Mouse (Mus musculus) splenic B cell, adult 2 months (primary cell): Measurements from ENCODE around the gene C1qtnf2.
A peak's percentile ranks its signal among the peaks of the same experiment; 100 is the strongest.

Source experiments
- DNase-seq: peaks from one replicate; pipeline ENCODE4 v3.0.0-alpha.2; 2011; ENCODE audit warnings: low read depth, low spot score
- H3K27me3 ChIP-seq: 2 replicates; pipeline ENCODE4 v1.6.1; 2012; ENCODE audit warnings: mild to moderate bottlenecking, low read length, moderate library complexity, mixed read lengths; ENCODE audit not compliant: control insufficient read depth, poor library complexity, insufficient read depth, severe bottlenecking
- H3K36me3 ChIP-seq: 2 replicates; pipeline ENCODE4 v1.6.1; 2012; ENCODE audit warnings: mild to moderate bottlenecking, low read length, moderate library complexity, mixed read lengths; ENCODE audit not compliant: control insufficient read depth, poor library complexity, insufficient read depth, severe bottlenecking

C1qtnf2 gene

DNA sequence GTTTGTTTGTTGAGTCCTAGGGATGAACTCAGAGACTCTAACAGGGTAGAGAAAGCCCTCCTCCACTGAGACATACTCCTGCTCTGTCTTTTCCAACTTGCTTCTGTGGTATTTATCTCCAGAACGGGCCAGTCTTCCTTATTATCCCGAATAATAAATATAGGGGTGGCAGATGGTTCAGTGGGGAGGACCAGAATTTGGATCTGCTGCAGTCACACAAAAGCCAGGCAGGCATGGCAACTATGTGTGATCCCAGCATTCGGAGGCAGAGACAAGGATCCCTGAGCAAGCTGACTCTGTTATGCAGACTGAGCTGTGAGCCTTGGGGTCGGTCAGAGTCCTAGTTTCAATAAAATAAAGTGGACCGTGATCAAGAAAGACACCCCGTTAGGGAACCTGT is 27.2 kb downstream of the C1qtnf2 start:
- H3K27me3 ChIP-seq, result no peaks in the 10 kb centered on the region
- H3K36me3 ChIP-seq, result no peaks in the 10 kb centered on the region
- no peak for DNase-seq

DNA sequence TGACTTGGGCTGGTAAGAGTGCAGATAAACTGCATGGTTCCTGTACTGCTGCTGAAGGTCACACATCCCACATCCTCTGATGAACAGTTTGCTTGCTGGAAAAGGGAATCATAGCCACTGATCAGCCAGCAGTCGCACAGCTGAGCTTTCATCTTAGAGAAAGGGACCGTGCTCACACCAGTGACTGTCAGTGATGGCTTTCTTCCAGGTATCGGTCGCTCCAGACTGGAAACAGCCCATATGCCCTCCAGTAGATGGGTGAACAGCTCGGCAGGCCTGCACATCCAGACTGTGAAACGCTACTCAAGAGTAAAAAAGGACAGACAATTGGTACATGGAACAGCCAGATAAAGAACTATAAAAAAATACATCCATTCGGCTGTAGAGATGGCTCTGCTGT is 31.1 kb downstream of the C1qtnf2 start:
- no peak for DNase-seq
- H3K36me3 ChIP-seq, result no peaks in the 10 kb centered on the region; the same call in 1 of the 2 replicates
- H3K27me3 ChIP-seq, result no peaks in the 10 kb centered on the region

DNA sequence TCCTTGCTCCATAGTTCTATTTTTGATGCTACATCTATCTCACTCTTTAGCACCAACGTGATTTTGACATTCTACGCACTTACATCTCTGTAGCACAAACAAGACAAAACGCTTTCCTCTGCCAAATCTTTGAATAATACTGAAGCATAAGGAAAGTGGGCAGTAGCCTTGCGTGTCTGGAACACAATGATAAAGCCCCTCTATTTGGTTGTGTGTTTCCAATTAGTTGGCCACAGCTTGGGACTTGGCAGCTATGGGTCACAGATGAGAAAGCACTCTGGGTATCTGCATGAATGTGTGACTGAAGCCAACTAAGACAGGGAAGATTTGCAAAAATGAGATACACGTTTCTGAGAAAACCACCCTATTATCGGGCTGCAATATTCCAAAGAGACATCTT is 33.9 kb downstream of the C1qtnf2 start:
- DNase-seq, result no peak
- Histone ChIP-seq H3K27me3 (no peaks in the 10 kb centered on the region), H3K36me3 (no peaks in the 10 kb centered on the region; the same call in 1 of the 2 replicates)

DNA sequence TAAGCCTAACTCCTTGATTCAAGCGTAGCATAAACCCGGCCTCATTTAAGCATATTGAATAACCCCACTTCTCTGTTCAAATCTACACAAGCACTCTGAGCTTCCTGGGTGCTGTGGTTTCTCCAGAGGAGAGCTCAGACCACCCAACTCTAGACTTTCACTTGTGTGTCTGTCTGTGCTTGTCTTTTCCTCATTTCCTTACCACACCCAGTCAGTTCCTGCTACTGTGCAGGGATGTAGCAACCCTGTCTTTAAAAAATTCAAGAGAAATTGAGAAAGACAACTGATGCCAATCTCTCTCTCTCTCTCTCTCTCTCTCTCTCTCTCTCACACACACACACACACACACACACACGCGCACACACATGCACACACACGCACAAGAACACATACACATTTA is 35.8 kb downstream of the C1qtnf2 start:
- Histone ChIP-seq H3K27me3 (no peaks in the 10 kb centered on the region), H3K36me3 (no peaks in the 10 kb centered on the region; the same call in 1 of the 2 replicates)
- DNase-seq, result no peak

DNA sequence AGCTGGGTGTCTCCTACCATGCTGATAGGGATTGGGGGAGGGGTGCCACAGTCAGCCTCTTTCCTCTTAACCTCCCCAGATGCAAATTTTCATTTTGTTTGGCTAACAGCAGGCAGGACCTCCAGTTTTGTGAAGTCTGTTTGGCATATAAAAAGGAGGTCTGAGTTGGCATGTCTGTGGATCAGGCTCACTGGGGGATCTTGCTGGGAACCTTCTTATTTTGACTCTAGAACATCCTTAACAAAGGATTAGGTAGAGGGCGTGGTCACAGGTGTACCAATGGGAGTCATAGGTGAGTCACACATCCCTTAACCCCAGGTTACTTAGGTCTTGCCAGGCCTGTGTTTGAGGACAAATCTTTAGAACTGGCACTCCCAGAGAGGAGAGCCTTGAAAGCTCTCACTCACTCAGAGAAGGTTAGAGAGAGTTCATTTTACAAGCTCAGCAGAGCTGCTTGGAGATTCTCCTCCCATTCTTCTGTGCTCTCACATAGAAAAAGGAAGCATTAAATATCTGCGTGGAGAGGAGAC is 38.6 kb downstream of the C1qtnf2 start:
- no peaks in the 10 kb centered on the region for H3K27me3 ChIP-seq
- H3K36me3 ChIP-seq, result no peaks in the 10 kb centered on the region
- DNase-seq, result no peak

DNA sequence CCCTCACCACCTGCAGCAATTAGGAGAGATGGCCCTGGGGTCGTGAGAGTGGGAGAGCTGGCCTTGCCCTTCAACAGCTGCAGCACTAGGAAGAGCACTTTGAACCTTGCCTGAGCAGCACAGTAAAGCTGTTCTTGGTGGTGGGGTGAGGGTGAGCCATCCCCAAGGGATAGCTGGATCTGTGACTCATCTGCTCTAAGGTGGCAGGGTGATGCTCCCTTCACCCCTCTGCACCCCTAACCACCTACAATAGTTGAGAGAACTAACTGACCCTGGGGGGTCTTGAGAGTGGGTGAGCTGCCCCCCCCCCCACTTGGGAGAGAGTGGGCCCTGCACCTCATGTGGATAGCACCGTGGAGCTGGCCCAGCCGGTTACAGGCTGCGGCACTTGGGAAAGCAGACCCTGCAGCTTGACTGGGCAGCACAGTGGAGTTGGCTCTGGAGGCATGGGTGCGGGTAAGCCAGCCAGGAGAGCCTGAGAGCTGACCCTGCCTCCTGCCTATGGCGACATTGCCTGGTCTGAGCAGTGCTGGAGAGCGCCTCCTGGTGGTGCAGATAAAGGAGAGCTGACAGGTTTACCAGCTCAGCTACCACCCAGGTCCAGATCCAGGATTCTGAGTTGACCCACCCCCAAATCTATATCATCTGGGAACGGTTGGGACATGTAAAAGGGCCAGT is 42.4 kb downstream of the C1qtnf2 start:
- Histone ChIP-seq H3K36me3 (no peaks in the 10 kb centered on the region), H3K27me3 (no peaks in the 10 kb centered on the region)
- peak; percentile 22 for DNase-seq

DNA sequence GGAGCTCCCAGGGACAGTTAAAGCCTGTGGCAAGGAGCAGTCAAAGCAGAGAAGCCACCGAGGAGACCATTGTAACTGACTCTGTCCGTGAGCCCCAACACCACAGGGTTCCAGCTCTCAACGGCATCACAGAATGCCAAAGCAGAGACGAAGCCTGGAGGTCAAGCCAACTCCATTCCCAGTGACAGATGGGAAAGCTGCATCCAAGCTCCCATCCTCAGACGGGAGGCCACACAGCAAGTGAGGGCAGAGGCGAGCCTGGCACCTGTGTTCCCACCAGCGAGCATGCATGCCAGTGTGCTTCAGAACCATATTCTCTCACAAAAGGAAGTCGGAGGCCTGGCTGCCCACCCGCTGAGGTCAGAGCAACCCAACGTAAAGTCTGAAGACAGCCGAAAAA is 43.6 kb downstream of the C1qtnf2 start:
- Histone ChIP-seq H3K36me3 (no peaks in the 10 kb centered on the region), H3K27me3 (no peaks in the 10 kb centered on the region)
- no peak for DNase-seq

DNA sequence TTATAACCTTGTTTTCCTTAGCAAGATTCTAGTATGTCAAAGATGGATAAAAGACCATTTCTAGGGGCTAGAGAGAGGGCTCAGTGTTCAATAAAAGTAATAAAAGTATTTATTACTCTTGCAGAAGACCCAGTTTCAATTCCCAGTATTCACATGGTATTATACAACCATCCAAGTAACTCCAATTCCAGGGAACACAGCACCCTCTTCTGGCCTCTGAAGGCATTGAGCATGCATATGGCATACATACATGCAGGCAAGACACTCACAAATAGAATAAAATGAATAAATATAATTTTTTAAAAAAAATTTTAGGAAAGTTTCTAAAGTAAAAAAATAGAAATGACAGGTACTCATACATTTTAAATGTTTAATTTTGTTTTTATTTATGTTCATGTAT is 44.0 kb downstream of the C1qtnf2 start:
- no peak for DNase-seq
- no peaks in the 10 kb centered on the region for H3K27me3 ChIP-seq

DNA sequence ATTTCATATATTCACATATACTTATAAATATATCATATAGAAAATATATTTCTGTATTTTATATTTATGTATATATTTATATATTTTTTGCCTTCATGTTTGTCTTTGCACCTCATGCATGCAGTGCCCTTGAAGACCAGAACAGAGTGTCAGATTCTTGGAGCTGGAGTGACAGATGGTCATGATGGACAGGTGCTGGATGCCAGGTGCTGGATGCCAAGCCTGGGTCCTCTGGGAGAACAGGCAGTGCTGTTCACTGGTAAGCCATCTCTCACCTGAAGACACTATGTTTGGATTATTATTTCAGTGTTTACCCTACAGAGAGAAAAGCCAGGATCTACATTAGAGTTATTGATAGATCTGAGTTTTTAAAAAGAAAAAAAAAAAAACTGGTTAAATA is 44.7 kb downstream of the C1qtnf2 start:
- DNase-seq, result no peak
- no peaks in the 10 kb centered on the region for H3K36me3 ChIP-seq

More for the DNA sequence above, 44.0 kb downstream of the C1qtnf2 start:
- no peaks in the 10 kb centered on the region for H3K36me3 ChIP-seq

DNA sequence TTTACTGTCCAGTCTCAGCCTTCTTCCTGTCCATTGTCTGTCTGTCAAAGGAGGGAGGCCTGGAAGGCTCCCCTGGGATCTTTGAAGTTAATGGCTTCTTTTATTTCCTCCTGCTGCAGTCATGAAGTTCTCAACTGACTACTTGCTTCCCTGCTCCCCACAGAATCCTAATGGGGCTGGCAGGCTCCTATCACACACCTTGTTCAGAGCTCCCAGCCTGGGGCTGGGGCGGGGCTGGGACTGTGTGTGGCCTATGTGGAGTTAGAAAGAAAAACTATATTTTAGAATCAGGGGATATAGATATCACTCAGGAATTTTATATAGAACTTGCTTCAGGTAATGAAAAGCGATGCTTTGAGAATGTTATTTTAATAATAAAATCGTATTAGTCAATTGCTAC is 46.4 kb downstream of the C1qtnf2 start:
- DNase-seq, result no peak
- Histone ChIP-seq H3K27me3 (no peaks in the 10 kb centered on the region), H3K36me3 (no peaks in the 10 kb centered on the region)

More for the DNA sequence above, 44.7 kb downstream of the C1qtnf2 start:
- no peaks in the 10 kb centered on the region for H3K27me3 ChIP-seq

DNA sequence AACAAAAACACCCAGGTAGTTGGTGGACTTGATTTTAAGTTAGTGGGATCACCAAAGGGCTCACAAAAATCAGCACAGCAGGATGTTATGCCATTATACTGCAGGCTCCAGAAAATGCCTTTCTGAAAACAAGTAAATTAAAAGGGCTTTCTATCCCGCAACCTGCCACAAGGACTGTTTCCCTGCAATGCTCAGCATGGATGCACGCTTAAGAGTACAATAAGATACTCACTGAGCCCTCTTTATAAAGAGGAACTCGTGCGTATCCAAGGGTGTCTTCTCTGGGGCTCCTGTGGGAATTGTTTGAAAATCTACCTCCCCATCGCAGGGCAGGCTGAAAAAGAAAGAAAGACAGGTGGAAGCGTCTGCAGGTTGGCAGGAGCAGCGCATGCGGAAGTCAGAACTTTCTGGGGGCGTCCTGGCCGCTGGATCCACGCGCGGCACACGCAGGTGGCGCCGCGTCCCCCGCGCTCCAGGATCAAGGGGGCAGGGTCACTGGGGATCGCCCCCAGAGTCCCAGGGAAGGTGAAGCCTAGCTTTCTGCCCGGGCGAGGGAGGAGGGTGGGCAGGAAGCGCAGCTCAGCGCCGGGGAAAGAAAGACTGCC is 54.1 kb downstream of the C1qtnf2 start:
- H3K27me3 ChIP-seq, result no peaks in the 10 kb centered on the region; the same call in 1 of the 2 replicates
- peak; percentile 33 for DNase-seq
- H3K36me3 ChIP-seq, result no peaks in the 10 kb centered on the region

DNA sequence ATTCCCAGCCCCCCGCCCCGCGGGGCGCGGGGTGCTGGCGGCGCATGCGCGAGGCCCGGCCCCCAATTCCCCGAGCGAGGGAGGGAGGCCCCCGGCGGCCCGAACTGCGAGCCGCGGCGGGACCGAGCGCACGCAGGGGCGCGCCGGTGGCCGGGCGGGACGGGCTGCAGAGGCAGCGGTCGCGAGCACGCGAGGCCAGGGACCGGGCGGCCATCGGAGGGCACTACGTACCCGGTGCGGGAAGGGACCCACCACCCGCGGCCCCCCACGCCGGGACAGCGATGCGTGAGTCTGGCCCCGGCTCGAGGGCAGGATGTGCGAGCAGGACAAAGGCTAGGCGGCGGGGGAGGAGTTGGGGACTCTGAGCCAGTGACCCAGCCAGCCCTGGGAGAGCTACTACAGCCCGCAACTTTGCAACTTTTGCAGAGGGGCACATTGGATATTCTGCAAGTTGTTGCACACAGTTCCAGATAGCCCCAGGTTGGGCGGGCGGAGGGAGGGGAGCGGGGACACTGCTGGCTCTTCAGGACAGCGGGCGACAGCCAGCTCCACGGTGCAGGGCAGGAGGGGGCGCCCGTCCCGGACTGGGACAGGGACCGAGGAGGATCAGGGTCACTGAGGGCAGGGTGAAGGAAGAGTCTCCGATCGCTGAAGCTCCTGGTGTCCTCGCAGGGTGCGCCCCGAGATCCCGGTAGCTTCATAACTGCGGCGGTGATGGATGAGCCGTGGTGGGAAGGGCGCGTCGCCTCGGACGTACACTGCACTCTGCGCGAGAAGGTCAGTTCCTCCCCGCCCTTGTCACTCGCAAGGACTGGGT is 54.8 kb downstream of the C1qtnf2 start, which contains the start of gene Ccnjl:
TSS of gene Ccnjl (plus strand) at position 102 of the 817 bp plus-strand sequence.
- Histone ChIP-seq H3K27me3 (no peaks in the 10 kb centered on the region; the same call in 1 of the 2 replicates), H3K36me3 (no peaks in the 10 kb centered on the region)
- DNase-seq, result peak; percentile 24

DNA sequence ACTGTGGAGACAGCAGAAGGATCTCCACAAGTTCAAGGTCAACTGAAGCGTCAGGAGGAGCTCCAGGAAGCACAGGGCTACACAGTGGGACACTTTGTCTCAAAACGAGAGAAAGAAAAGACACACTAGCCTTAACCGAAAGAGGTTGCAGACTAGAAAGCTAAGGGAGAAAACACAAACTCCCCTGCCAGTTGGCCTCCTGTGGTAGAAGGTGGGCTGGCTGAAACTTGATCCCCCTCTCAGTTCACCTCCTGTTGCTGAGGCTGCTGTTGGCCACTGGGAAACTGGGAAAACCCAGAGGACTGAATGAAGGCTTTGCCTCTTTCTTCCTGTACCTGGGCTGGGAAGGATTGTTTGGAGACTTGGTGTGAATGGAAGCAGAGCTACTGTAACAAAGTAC is 56.0 kb downstream of the C1qtnf2 start:
- no peaks in the 10 kb centered on the region for H3K36me3 ChIP-seq

DNA sequence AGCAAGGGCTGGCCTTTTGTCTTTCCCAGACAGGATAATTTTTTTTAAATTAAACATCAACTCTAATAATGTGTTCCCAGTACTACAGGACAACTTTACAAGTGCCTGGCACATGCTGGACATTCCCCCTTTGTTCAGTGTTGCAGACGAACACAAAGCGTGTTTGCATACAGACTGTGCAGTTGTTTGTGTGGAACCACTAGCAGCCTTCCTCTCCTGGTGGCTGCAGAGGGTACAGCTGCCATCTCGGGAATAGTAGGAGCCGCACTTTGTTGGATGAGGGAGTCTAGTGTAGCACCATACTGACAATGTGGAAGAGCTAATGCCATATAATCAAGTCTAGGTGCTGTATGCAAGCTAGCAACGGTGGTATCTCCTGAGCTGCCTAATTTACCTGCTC is 57.5 kb downstream of the C1qtnf2 start:
- no peak for DNase-seq
- Histone ChIP-seq H3K27me3 (no peaks in the 10 kb centered on the region; the same call in 1 of the 2 replicates), H3K36me3 (no peaks in the 10 kb centered on the region)

More for the DNA sequence above, 56.0 kb downstream of the C1qtnf2 start:
- H3K27me3 ChIP-seq, result no peaks in the 10 kb centered on the region; the same call in 1 of the 2 replicates
- DNase-seq, result no peak

DNA sequence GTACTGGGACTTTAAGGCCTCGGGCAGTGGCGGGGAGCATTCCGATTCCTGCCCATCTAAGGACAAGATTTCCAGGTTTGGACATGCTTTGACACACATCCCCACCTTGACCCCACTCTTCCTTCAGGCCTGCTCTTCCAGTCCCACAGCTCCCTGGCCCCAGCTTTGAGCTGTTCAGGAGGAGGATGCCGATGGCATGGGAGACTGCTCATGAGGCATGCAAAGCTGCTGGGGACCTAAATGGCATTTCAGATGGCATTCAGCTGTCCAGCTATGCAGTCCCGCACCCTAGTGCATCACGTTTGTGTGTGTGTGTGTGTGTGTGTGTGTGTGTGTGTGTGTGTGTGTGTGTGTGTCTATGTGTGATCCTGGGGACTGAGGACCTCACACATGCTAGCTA is 63.0 kb downstream of the C1qtnf2 start:
- no peaks in the 10 kb centered on the region for H3K27me3 ChIP-seq
- DNase-seq, result no peak
- no peaks in the 10 kb centered on the region for H3K36me3 ChIP-seq
